Mouse (Mus musculus): Measurements from ENCODE around the gene Tlr2. TPM values are rescaled to one million over a fixed set of nuclear protein-coding genes. Genes with fewer than 3 reads are reported as not detected.

The Tlr2 gene
- polyA plus RNA-seq, 1 experiment: 4.6 TPM

- TF ChIP-seq CTCF (IDR thresholded peaks at IDR 0.05; ENCODE audit: control insufficient read depth, insufficient read depth, low read length) (no peak), POLR2A (IDR thresholded peaks at IDR 0.05; ENCODE audit: borderline replicate concordance, control insufficient read depth, low read depth, low read length) (no peak)
- H3K27ac ChIP-seq (ENCODE audit: control insufficient read depth, insufficient read depth, low read depth, low read length, poor library complexity): no peak overlapping the region; the same call in 1 of the 2 replicates
- no peak overlapping the region for H3K4me3 ChIP-seq (replicated peaks; ENCODE audit: control insufficient read depth, low read depth, low read length)
- peaks cover 1% of the 10 kb centered on the region; the same call in 1 of the 2 replicates for H3K4me1 ChIP-seq (ENCODE audit: control insufficient read depth, insufficient read depth, low read length)
These were observed 28.7 kb downstream of the Tlr2 start for GRCm38 (mm10) chr3:83812863-83813262.

DNA sequence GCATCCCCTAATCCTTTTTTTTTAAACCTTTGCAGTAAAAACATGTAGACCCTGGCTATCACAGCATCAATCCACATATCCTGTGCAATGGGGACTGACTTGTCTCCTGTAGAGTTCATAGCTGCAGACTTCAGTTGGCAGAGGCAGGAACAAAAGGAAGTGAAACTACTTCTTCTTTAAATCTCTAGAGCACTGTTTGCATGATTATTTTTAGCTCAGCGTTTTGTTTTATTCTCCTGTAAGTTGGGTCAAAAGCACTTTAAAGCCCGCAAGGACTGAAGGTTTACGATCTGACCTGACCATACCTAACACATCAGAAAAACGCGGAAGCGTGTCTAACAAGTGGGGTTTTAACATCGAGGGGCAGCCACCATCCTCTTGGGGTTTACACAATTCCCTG, 29.6 kb downstream of the Tlr2 start:
- Histone ChIP-seq H3K4me1 (ENCODE audit: control insufficient read depth, insufficient read depth, low read length) (peaks cover 1% of the 10 kb centered on the region; the same call in 1 of the 2 replicates), H3K4me3 (replicated peaks; ENCODE audit: control insufficient read depth, low read depth, low read length) (no peak overlapping the region), H3K27ac (ENCODE audit: control insufficient read depth, insufficient read depth, low read depth, low read length, poor library complexity) (peak overlapping the region; percentile 84)
- 3% methylated on average over 7 of the region's 7 CpGs for WGBS
- TF ChIP-seq POLR2A (IDR thresholded peaks at IDR 0.05; ENCODE audit: borderline replicate concordance, control insufficient read depth, low read depth, low read length) (no peak), CTCF (IDR thresholded peaks at IDR 0.05; ENCODE audit: control insufficient read depth, insufficient read depth, low read length) (no peak)

DNA sequence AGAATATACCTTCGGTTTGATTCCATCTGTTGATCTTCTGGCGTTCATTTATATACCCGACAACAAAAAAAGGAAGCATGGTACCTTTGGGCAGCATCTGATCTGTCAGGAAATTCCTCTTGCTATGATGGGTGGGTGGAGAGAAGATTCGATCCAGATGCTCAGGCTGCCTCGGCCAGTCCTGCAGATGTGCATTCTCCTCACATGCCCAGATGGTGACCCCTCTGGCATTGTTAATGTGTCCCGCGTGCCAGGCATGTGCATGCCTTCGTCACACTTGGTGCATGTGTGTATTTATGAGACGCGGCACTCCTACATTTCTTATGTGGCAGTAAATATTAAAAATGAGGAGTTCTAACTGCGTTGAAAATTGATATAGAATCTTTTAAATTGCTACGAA, 33.1 kb downstream of the Tlr2 start:
- Histone ChIP-seq H3K4me1 (ENCODE audit: control insufficient read depth, insufficient read depth, low read length) (peaks cover 1% of the 10 kb centered on the region; the same call in 1 of the 2 replicates), H3K27ac (ENCODE audit: control insufficient read depth, insufficient read depth, low read depth, low read length, poor library complexity) (no peak overlapping the region), H3K4me3 (replicated peaks; ENCODE audit: control insufficient read depth, low read depth, low read length) (no peak overlapping the region)
- 78% methylated on average over 12 of the region's 12 CpGs for WGBS
- TF ChIP-seq CTCF (IDR thresholded peaks at IDR 0.05; ENCODE audit: control insufficient read depth, insufficient read depth, low read length) (no peak), POLR2A (IDR thresholded peaks at IDR 0.05; ENCODE audit: borderline replicate concordance, control insufficient read depth, low read depth, low read length) (no peak)

- WGBS: 90% methylated on average over 4 of the region's 4 CpGs
- no peak overlapping the region for H3K4me3 ChIP-seq (replicated peaks; ENCODE audit: control insufficient read depth, low read depth, low read length)
- TF ChIP-seq POLR2A (IDR thresholded peaks at IDR 0.05; ENCODE audit: borderline replicate concordance, control insufficient read depth, low read depth, low read length): no peak
- peak; percentile 24; the same call in 1 of the 2 replicates for TF ChIP-seq CTCF (IDR thresholded peaks at IDR 0.05; ENCODE audit: control insufficient read depth, insufficient read depth, low read length)
- no peak overlapping the region for H3K27ac ChIP-seq (ENCODE audit: control insufficient read depth, insufficient read depth, low read depth, low read length, poor library complexity)
- no peaks in the 10 kb centered on the region for H3K4me1 ChIP-seq (ENCODE audit: control insufficient read depth, insufficient read depth, low read length)
These were observed 39.9 kb downstream of the Tlr2 start for GRCm38 (mm10) chr3:83801649-83802155.

- H3K4me1 ChIP-seq (ENCODE audit: control insufficient read depth, insufficient read depth, low read length): no peaks in the 10 kb centered on the region
- 77% methylated on average over 7 of the region's 7 CpGs for whole genome bisulfite sequencing
- no peak for TF ChIP-seq CTCF (IDR thresholded peaks at IDR 0.05; ENCODE audit: control insufficient read depth, insufficient read depth, low read length)
- TF ChIP-seq POLR2A (IDR thresholded peaks at IDR 0.05; ENCODE audit: borderline replicate concordance, control insufficient read depth, low read depth, low read length): no peak
- H3K4me3 ChIP-seq (replicated peaks; ENCODE audit: control insufficient read depth, low read depth, low read length): no peak overlapping the region
- no peak overlapping the region for H3K27ac ChIP-seq (ENCODE audit: control insufficient read depth, insufficient read depth, low read depth, low read length, poor library complexity)
These were observed 42.1 kb downstream of the Tlr2 start for GRCm38 (mm10) chr3:83799486-83799885.

DNA sequence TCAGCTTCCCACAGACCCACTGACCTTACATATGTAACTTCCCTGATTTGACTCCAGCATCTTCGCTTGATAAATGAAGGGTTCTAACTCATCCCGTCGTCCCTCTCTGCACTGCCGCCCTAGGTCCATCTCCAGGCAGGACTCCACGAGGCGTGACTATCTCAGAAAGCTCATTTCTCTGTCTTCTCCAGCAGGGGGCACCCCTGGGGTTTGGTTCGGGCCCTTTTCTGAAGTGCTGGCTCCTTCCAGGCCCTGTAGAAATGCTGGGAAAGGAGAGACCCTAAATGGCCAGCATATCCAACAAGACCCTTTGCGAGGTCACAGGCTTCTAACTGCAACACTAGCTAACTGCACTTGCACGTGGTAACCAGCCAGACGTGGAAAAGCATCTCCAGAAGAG, 43.7 kb downstream of the Tlr2 start:
- Histone ChIP-seq H3K27ac (ENCODE audit: control insufficient read depth, insufficient read depth, low read depth, low read length, poor library complexity) (no peak overlapping the region), H3K4me3 (replicated peaks; ENCODE audit: control insufficient read depth, low read depth, low read length) (no peak overlapping the region), H3K4me1 (ENCODE audit: control insufficient read depth, insufficient read depth, low read length) (no peaks in the 10 kb centered on the region)
- TF ChIP-seq POLR2A (IDR thresholded peaks at IDR 0.05; ENCODE audit: borderline replicate concordance, control insufficient read depth, low read depth, low read length) (no peak), CTCF (IDR thresholded peaks at IDR 0.05; ENCODE audit: control insufficient read depth, insufficient read depth, low read length) (peak; percentile 57; the same call in 1 of the 2 replicates)
- WGBS: 3% methylated on average over 10 of the region's 10 CpGs

DNA sequence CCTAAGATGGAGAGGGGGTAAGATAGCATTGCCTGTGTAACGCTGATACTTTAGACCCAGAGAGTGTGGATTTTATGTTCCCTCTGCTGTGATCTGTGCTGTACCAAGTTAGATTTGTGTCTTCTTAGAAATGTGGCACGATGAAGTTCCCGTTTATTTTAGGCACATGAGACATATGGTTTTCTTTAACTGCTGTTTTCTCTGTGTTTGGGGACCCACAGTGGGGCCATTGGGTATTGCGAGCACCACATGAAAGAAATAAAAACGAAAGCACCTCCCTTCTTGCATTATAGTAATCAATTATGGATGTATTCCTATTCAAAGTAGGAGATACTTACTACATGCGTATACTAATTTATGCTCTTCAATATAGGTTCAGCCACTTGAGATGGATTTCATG, 44.5 kb downstream of the Tlr2 start:
- WGBS: 35% methylated on average over 6 of the region's 6 CpGs
- H3K4me3 ChIP-seq (replicated peaks; ENCODE audit: control insufficient read depth, low read depth, low read length): no peak overlapping the region
- H3K4me1 ChIP-seq (ENCODE audit: control insufficient read depth, insufficient read depth, low read length): no peaks in the 10 kb centered on the region
- TF ChIP-seq CTCF (IDR thresholded peaks at IDR 0.05; ENCODE audit: control insufficient read depth, insufficient read depth, low read length) (no peak), POLR2A (IDR thresholded peaks at IDR 0.05; ENCODE audit: borderline replicate concordance, control insufficient read depth, low read depth, low read length) (no peak)
- no peak overlapping the region for H3K27ac ChIP-seq (ENCODE audit: control insufficient read depth, insufficient read depth, low read depth, low read length, poor library complexity)

- WGBS: 68% methylated on average over 3 of the region's 3 CpGs
- TF ChIP-seq POLR2A (IDR thresholded peaks at IDR 0.05; ENCODE audit: borderline replicate concordance, control insufficient read depth, low read depth, low read length) (no peak), CTCF (IDR thresholded peaks at IDR 0.05; ENCODE audit: control insufficient read depth, insufficient read depth, low read length) (no peak)
- no peaks in the 10 kb centered on the region; the same call in 1 of the 2 replicates for H3K4me1 ChIP-seq (ENCODE audit: control insufficient read depth, insufficient read depth, low read length)
- H3K4me3 ChIP-seq (replicated peaks; ENCODE audit: control insufficient read depth, low read depth, low read length): no peak overlapping the region
- H3K27ac ChIP-seq (ENCODE audit: control insufficient read depth, insufficient read depth, low read depth, low read length, poor library complexity): no peak overlapping the region
These were observed 50.1 kb downstream of the Tlr2 start for GRCm38 (mm10) chr3:83791444-83791843.

Data from bone marrow, adult 2 months (tissue).